Mouse (Mus musculus) CH12.LX (cell line): ENCODE measurements around the gene Coq10a. TPM values are rescaled to one million over a fixed set of nuclear protein-coding genes. Genes with fewer than 3 reads are reported as not detected.
A peak's percentile ranks its signal among the peaks of the same experiment; 100 is the strongest.

Experiments used
- DNase-seq: peaks from one replicate; pipeline ENCODE4 v3.0.0-alpha.2; 2013; ENCODE audit errors: extremely low read depth
- H3K27ac ChIP-seq: 2 replicates; pipeline ENCODE4 v1.5.1; 2012; ENCODE audit warnings: low read depth, mild to moderate bottlenecking, control low read depth, moderate library complexity; ENCODE audit not compliant: insufficient read depth
- H3K27me3 ChIP-seq: replicated peaks from 2 replicates; pipeline ENCODE3; 2012; ENCODE audit warnings: inconsistent platforms
- H3K36me3 ChIP-seq, 2 experiments: replicated peaks in 1 of 2; 2 replicates each; pipeline versions ENCODE3 to v1.6.1; 2012; ENCODE audit warnings: inconsistent platforms in 1 of 2, low read length in 1 of 2, mild to moderate bottlenecking in 1 of 2, mixed read lengths in 1 of 2, moderate library complexity in 1 of 2; ENCODE audit not compliant: control insufficient read depth in 1 of 2, insufficient read depth in 1 of 2
- H3K4me1 ChIP-seq, 2 experiments: 2 replicates each; pipeline ENCODE4 v1.6.1; 2012; ENCODE audit warnings: inconsistent platforms in 1 of 2, moderate library complexity in 1 of 2; ENCODE audit not compliant: insufficient read depth in 2 of 2, control insufficient read depth in 1 of 2
- H3K4me2 ChIP-seq: 2 replicates; pipeline ENCODE4 v1.6.1; 2012; ENCODE audit warnings: low read depth, mild to moderate bottlenecking, control low read depth; ENCODE audit not compliant: poor library complexity, insufficient read depth, severe bottlenecking
- H3K4me3 ChIP-seq, 3 experiments: fragments of 150-350 bp in 1 of 3; sonication (generic) in 1 of 3; replicated peaks in 1 of 3; 2 replicates each; pipeline versions ENCODE3 to v1.5.1; 2011 to 2012; ENCODE audit warnings: low read depth in 2 of 3, low read length in 2 of 3, mild to moderate bottlenecking in 2 of 3, moderate library complexity in 2 of 3, control low read depth in 1 of 3, improper control_type of control experiment in 1 of 3, inconsistent platforms in 1 of 3, mixed read lengths in 1 of 3; ENCODE audit not compliant: poor library complexity in 1 of 3
- H3K79me2 ChIP-seq: replicated peaks from 2 replicates; pipeline ENCODE4 v1.6.1; 2012; ENCODE audit warnings: mild to moderate bottlenecking, moderate library complexity; ENCODE audit not compliant: control insufficient read depth, poor library complexity, insufficient read depth, severe bottlenecking; ENCODE audit errors: extremely low read depth
- H3K9ac ChIP-seq: 2 replicates; pipeline ENCODE4 v1.6.1; 2012; ENCODE audit warnings: low read depth, mild to moderate bottlenecking, control low read depth, moderate library complexity; ENCODE audit not compliant: insufficient read depth
- H3K9me3 ChIP-seq: replicated peaks from 2 replicates; pipeline ENCODE3; 2012; ENCODE audit warnings: low read length, inconsistent platforms, mixed read lengths
- BHLHE40 ChIP-seq: IDR thresholded peaks from 2 replicates; pipeline ENCODE4 v1.6.1; 2011; ENCODE audit warnings: mild to moderate bottlenecking, low read depth, low read length, improper control_type of control experiment
- CHD1 ChIP-seq: IDR thresholded peaks from 2 replicates; pipeline ENCODE4 v1.6.1; 2012; ENCODE audit warnings: low read depth, low read length, improper control_type of control experiment, inconsistent platforms
- CTCF ChIP-seq, 2 experiments: IDR thresholded peaks in 1 of 2; conservative IDR thresholded peaks in 1 of 2; 2 replicates each; pipeline ENCODE4 v1.5.1; 2011 to 2012; ENCODE audit warnings: low read depth in 2 of 2, low read length in 2 of 2, improper control_type of control experiment in 1 of 2, inconsistent platforms in 1 of 2, mild to moderate bottlenecking in 1 of 2, moderate library complexity in 1 of 2
- ELF1 ChIP-seq: IDR thresholded peaks from 2 replicates; pipeline ENCODE4 v1.6.1; 2014; ENCODE audit warnings: low read depth, mild to moderate bottlenecking, inconsistent platforms, low read length, improper control_type of control experiment
- GABPA ChIP-seq: IDR thresholded peaks from 2 replicates; pipeline ENCODE4 v1.6.1; 2012; ENCODE audit warnings: low read depth, low read length, improper control_type of control experiment, inconsistent platforms; ENCODE audit not compliant: insufficient replicate concordance
- JUN ChIP-seq: IDR thresholded peaks from 2 replicates; pipeline ENCODE4 v1.6.1; 2011; ENCODE audit warnings: low read depth, mild to moderate bottlenecking, low read length, improper control_type of control experiment, moderate library complexity; ENCODE audit not compliant: insufficient read depth
- JUND ChIP-seq: conservative IDR thresholded peaks from 2 replicates; pipeline ENCODE4 v1.6.1; 2011; ENCODE audit warnings: low read depth, low read length, improper control_type of control experiment
- MXI1 ChIP-seq: IDR thresholded peaks from 2 replicates; pipeline ENCODE4 v1.6.1; 2011; ENCODE audit warnings: mild to moderate bottlenecking, low read depth, low read length, improper control_type of control experiment
- PAX5 ChIP-seq: IDR thresholded peaks from 2 replicates; pipeline ENCODE4 v1.6.1; 2012; ENCODE audit warnings: low read length, inconsistent platforms, mixed read lengths
- POLR2A ChIP-seq: IDR thresholded peaks from 2 replicates; pipeline ENCODE4 v1.6.1; 2011; ENCODE audit warnings: low read depth, mild to moderate bottlenecking, improper control_type of control experiment, low read length
- TBP ChIP-seq: conservative IDR thresholded peaks from 2 replicates; pipeline ENCODE4 v1.6.1; 2011; ENCODE audit warnings: low read depth, low read length, improper control_type of control experiment
- USF2 ChIP-seq: conservative IDR thresholded peaks from 2 replicates; pipeline ENCODE4 v1.6.1; 2011; ENCODE audit warnings: low read depth, low read length, improper control_type of control experiment
- ZNF384 ChIP-seq: IDR thresholded peaks from 2 replicates; pipeline ENCODE4 v1.6.1; 2012; ENCODE audit warnings: low read depth, low read length, improper control_type of control experiment, inconsistent platforms
- dilution Hi-C: fragments of 300-500 bp; cut with MboI; formaldehyde crosslinking; loops from 2 replicates; pipeline ENCODE4 v1.14.3; 2020; ENCODE audit warnings: low sequenced_read_pairs; ENCODE audit not compliant: extremely low pct_unique_long_range_greater_than_20kb, extremely low pct_ligation_motif_present
- in situ Hi-C: fragments of 300-500 bp; cut with MboI; formaldehyde crosslinking; loops from 3 replicates; pipeline ENCODE4 v1.14.3; 2019; ENCODE audit warnings: low sequenced_read_pairs, low pct_ligation_motif_present, low pct_unique_long_range_greater_than_20kb, mixed read lengths
- polyA plus RNA-seq: library from polyadenylated mRNA; unstranded; fragments of >175 nt; gene quantifications from 2 replicates; pipeline ENCODE4 v1.2.1, GENCODE M21; 2012; ENCODE audit warnings: low read depth; ENCODE audit not compliant: insufficient read length
- total RNA-seq, 2 experiments: library from RNA; depleted of rRNA; stranded (reverse); fragments of 300-350 nt in 1 of 2; fragments of >200 nt in 1 of 2; gene quantifications; 2 replicates each; pipeline ENCODE4 v1.2.3; 2012 to 2014

Coq10a gene
- total and polyA plus RNA-seq, 3 experiments: 7.7 to 12.1 (median 11.1) TPM

DNA sequence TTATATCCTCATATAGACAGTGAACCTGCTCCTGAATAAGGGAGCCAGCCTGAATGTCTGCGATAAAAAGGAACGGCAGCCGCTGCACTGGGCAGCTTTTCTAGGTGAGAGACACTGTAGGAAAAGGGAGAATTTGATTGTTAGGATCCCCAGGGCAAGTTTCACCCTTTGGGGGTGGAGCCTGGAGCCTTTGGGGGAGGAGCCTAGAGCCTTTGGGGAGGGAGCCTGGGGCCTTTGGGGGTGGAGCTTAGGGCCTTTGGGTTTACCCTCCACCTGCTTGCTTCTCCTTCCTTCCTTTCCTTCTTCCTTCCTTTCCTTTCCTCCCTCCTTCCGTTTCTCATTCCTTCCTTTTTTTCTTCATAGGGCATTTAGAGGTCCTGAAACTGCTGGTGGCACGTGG lies 11.8 kb upstream of the Coq10a start:
- Histone ChIP-seq H3K9ac (no peak overlapping the region), H3K4me1 (peaks cover 14 to 31% of the 10 kb centered on the region in 2 experiments), H3K79me2 (peaks cover 25% of the 10 kb centered on the region), H3K9me3 (no peaks in the 10 kb centered on the region), H3K4me2 (no peak overlapping the region), H3K4me3 (no peak overlapping the region), H3K27me3 (no peaks in the 10 kb centered on the region), H3K36me3 (peaks cover 57 to 72% of the 10 kb centered on the region in 2 experiments), H3K27ac (no peak overlapping the region)
- TF ChIP-seq ELF1 (no peak), JUND (no peak), USF2 (no peak)
- dilution Hi-C loops (no loop called here), in situ Hi-C loops (no loop called here)
- peak; percentile 61 for DNase-seq

DNA sequence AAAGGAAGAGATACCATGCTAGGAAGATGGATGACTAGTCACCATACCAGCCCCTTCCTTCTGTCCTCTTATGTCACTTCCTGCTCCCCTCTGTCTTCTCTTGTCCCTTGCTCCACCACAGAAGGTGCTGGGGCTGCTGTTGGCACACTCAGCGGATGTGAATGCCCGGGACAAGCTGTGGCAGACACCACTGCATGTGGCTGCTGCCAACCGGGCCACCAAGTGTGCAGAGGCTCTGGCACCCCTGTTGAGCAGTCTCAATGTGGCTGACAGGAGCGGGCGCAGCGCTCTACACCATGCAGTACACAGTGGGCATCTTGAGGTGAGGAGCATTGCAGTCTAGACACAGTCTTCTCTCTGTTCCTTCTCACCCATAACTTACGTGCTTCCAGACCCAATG lies 10.5 kb upstream of the Coq10a start:
- no peak overlapping the region for H3K4me3 ChIP-seq

DNA sequence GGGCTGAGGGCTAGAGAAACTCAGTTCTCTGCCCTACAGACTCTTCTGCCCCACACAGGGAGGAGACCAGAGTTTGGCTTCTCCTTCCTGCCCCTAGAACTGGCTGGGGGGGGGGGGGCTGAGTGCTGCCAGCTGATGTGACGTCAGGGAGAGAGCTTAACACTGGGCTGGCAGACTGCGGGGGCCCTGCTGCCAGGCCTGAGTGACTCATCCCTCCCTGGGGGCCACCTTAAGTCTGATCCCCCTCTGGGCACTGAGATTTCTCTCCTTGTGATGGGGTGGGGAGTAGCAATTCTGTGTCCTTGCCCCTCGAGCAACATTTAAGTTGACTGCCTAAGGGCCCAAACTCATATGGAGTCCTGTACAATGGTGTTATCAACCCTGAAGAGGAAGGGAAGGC lies 9.7 kb upstream of the Coq10a start:
- H3K4me2 ChIP-seq: peak overlapping the region; percentile 86; the same call in 1 of the 2 replicates
- peaks cover 25% of the 10 kb centered on the region for H3K79me2 ChIP-seq
- no peak for DNase-seq
- in situ Hi-C loops: no loop called here
- dilution Hi-C loops: no loop called here
- H3K27ac ChIP-seq: 0 out of 2 replicates have a peak overlapping the region, but pooled peaks have one; percentile 8
- H3K9me3 ChIP-seq: no peaks in the 10 kb centered on the region
- no peak for TF ChIP-seq MXI1
- no peak for TF ChIP-seq ZNF384
- TF ChIP-seq GABPA: no peak
- TF ChIP-seq CTCF (conservative IDR thresholded peaks at IDR 0.05 in 1 of 2, IDR thresholded peaks at IDR 0.05 in 1 of 2; ENCODE audit: low read depth in 2 of 2, low read length in 2 of 2): no peak
- TF ChIP-seq BHLHE40: no peak
- no peak for TF ChIP-seq PAX5
- no peak for TF ChIP-seq CHD1
- TF ChIP-seq JUN: no peak
- TF ChIP-seq JUND: no peak
- no peak for TF ChIP-seq TBP
- H3K9ac ChIP-seq: peak overlapping the region; percentile 97
- H3K27me3 ChIP-seq: no peaks in the 10 kb centered on the region
- peak overlapping the region; percentile 83 to 89 (median 84) for H3K4me3 ChIP-seq
- peaks cover 14 to 31% of the 10 kb centered on the region in 2 experiments for H3K4me1 ChIP-seq
- H3K36me3 ChIP-seq: peaks cover 37 to 51% of the 10 kb centered on the region in 2 experiments

More for the DNA sequence above, 10.5 kb upstream of the Coq10a start:
- Histone ChIP-seq H3K4me1 (peaks cover 14 to 31% of the 10 kb centered on the region in 2 experiments), H3K27me3 (no peaks in the 10 kb centered on the region), H3K4me2 (no peak overlapping the region), H3K27ac (peak overlapping the region; percentile 4; the same call in 1 of the 2 replicates), H3K9ac (no peak overlapping the region), H3K9me3 (no peaks in the 10 kb centered on the region), H3K79me2 (peaks cover 25% of the 10 kb centered on the region), H3K36me3 (peaks cover 45 to 59% of the 10 kb centered on the region in 2 experiments)
- dilution Hi-C loops: no loop called here
- TF ChIP-seq ELF1 (no peak), POLR2A (no peak)
- in situ Hi-C loops: no loop called here
- no peak for DNase-seq
